Mouse (Mus musculus) spleen, adult 2 months (tissue): ENCODE results near the gene Sncg. TPM values are rescaled to one million over a fixed set of nuclear protein-coding genes. Genes with fewer than 3 reads are reported as not detected.

Source experiments
- DNase-seq, 2 experiments: peaks; one replicate each; pipeline versions ENCODE4 v3.0.0 to v3.0.0-alpha.2; 2012 to 2021; ENCODE audit warnings: low spot score in 2 of 2, low read depth in 1 of 2
- H3K27ac ChIP-seq: fragments of 200-500 bp; 2 replicates; pipeline ENCODE4 v1.5.1; 2012; ENCODE audit warnings: low read length, inconsistent platforms; ENCODE audit not compliant: insufficient read depth
- H3K27me3 ChIP-seq: fragments of 200-500 bp; 2 replicates; pipeline ENCODE4 v1.6.1; 2012; ENCODE audit warnings: mild to moderate bottlenecking, moderate library complexity, low read length, inconsistent platforms; ENCODE audit not compliant: control insufficient read depth, insufficient read depth
- H3K36me3 ChIP-seq: fragments of 200-500 bp; 2 replicates; pipeline ENCODE4 v1.6.1; 2012; ENCODE audit warnings: mild to moderate bottlenecking, low read length, inconsistent platforms; ENCODE audit not compliant: control insufficient read depth, insufficient read depth
- H3K4me1 ChIP-seq: fragments of 200-500 bp; 2 replicates; pipeline ENCODE4 v1.6.1; 2011; ENCODE audit warnings: inconsistent platforms; ENCODE audit not compliant: control insufficient read depth, insufficient read depth, insufficient read length
- H3K4me3 ChIP-seq: fragments of 200-500 bp; 2 replicates; pipeline ENCODE4 v1.5.1; 2011; ENCODE audit warnings: mild to moderate bottlenecking, inconsistent platforms; ENCODE audit not compliant: insufficient read depth, insufficient read length; ENCODE audit errors: extremely low read depth
- CTCF ChIP-seq: fragments of 200-500 bp; IDR thresholded peaks from 2 replicates; pipeline ENCODE4 v1.5.1; 2011; ENCODE audit warnings: mild to moderate bottlenecking, inconsistent platforms; ENCODE audit not compliant: insufficient read depth, insufficient read length, insufficient replicate concordance; ENCODE audit errors: extremely low read depth
- POLR2A ChIP-seq: fragments of 200-500 bp; IDR thresholded peaks from 2 replicates; pipeline ENCODE4 v1.6.1; 2011; ENCODE audit warnings: low read depth, low read length, inconsistent platforms
- WGBS: fragments of 180-500 bp; shearing (Covaris S2); methylation state at CpG from one replicate; pipeline ENCODE4 v1.1.7; 2018; 5-methylcytosine and 5-hydroxymethylcytosine counted together
- polyA plus RNA-seq: library from polyadenylated mRNA; depleted of rRNA; stranded (reverse); fragments of >200 nt; gene quantifications from 2 replicates; pipeline ENCODE4 v1.2.3, GENCODE M21; 2012

Gene Sncg
- polyA plus RNA-seq, 1 experiment: 1.6 TPM

GRCm38 (mm10) chr14:34402871-34403270 lies 28.3 kb upstream of the Sncg start:
- DNase-seq: no peak
- Histone ChIP-seq H3K4me3 (no peak overlapping the region), H3K27me3 (no peaks in the 10 kb centered on the region), H3K4me1 (no peaks in the 10 kb centered on the region), H3K27ac (no peak overlapping the region), H3K36me3 (no peaks in the 10 kb centered on the region)
- WGBS: 82% methylated on average over 8 of the region's 8 CpGs
- no peak for TF ChIP-seq POLR2A
- TF ChIP-seq CTCF: no peak

DNA sequence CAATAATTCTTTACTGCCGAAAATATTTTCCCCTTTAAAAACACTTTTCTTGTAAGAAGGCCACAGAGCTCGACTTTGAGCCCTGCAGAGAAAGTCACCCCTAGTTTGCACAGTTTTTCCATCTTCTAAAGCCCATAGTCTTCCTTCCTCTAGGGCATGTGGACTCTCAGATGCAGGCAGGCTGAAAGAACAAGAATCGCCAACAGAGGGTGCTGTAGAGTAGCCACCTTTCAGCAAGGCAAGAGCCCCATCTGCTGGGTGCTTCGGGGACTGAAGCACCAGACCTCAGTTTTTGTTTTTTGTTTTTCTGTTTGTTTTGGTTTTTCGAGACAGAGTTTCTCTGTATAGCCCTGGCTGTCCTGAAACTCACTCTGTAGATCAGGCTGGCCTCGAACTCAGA lies 26.5 kb upstream of the Sncg start:
- Histone ChIP-seq H3K27ac (no peak overlapping the region), H3K36me3 (no peaks in the 10 kb centered on the region), H3K4me3 (no peak overlapping the region), H3K4me1 (no peaks in the 10 kb centered on the region), H3K27me3 (no peaks in the 10 kb centered on the region)
- 32% methylated on average over 6 of the region's 6 CpGs for WGBS
- DNase-seq: peak; percentile 43 to 54
- TF ChIP-seq CTCF (peak; percentile 99; the same call in 1 of the 2 replicates), POLR2A (no peak)

- WGBS: 90% methylated on average over 3 of the region's 3 CpGs
- DNase-seq: no peak
- Histone ChIP-seq H3K27ac (no peak overlapping the region), H3K4me3 (no peak overlapping the region), H3K4me1 (no peaks in the 10 kb centered on the region), H3K27me3 (no peaks in the 10 kb centered on the region), H3K36me3 (no peaks in the 10 kb centered on the region)
- TF ChIP-seq POLR2A (no peak), CTCF (no peak)
These were observed 25.4 kb upstream of the Sncg start for GRCm38 (mm10) chr14:34400021-34400420.

- no peaks in the 10 kb centered on the region for H3K27me3 ChIP-seq
- DNase-seq: no peak
- H3K4me1 ChIP-seq: no peaks in the 10 kb centered on the region
- H3K4me3 ChIP-seq: no peak overlapping the region
- no peaks in the 10 kb centered on the region for H3K36me3 ChIP-seq
- TF ChIP-seq POLR2A: no peak
- TF ChIP-seq CTCF: no peak
- WGBS: 89% methylated on average over 6 of the region's 6 CpGs
- no peak overlapping the region for H3K27ac ChIP-seq
These were observed 24.7 kb upstream of the Sncg start for GRCm38 (mm10) chr14:34399301-34399700.

DNA sequence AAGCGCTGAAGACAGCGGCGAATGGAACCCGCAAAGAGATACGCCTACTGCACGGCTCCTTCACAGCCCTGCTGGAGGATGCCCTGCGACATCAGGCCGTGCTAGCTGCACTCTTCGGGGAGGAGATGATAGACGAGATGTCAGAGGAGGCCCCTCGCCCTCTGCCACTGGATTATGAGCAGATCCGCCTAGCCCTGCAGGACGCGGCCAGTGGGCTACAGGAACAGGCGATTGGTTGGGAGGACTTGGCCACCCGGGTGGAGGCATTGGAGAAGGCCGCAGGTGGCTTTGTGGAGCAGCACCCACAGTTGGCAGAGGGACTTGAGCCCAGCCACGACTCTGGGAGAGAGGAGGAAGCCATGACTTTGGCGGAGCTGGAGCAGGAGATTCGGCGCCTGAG lies 24.3 kb upstream of the Sncg start:
- no peak for TF ChIP-seq CTCF
- TF ChIP-seq POLR2A: no peak

DNA sequence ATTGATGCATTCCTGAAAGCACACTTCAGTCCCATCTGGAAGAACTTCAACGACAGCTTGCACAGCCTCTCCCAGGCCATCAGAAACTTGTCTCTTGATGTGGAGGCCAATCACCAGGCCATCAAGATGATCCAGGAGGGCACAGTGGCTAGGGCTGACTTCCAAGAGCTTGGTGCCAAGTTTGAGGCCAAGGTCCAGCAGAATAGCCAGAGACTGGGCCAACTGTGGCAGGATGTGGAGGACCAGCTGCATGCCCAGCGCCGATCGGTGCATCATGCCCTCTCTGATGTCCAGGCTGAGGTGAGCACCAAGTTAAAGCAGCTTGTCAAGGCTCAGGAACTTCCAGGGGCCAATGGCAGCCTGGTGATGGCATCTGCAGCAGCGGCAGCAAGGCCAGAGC lies 23.3 kb upstream of the Sncg start:
- WGBS: 90% methylated on average over 5 of the region's 5 CpGs

More for the DNA sequence above, 24.3 kb upstream of the Sncg start:
- Histone ChIP-seq H3K36me3 (no peaks in the 10 kb centered on the region), H3K27ac (no peak overlapping the region), H3K4me3 (no peak overlapping the region), H3K4me1 (no peaks in the 10 kb centered on the region), H3K27me3 (no peaks in the 10 kb centered on the region)
- WGBS: 88% methylated on average over 21 of the region's 21 CpGs
- no peak for DNase-seq

DNA sequence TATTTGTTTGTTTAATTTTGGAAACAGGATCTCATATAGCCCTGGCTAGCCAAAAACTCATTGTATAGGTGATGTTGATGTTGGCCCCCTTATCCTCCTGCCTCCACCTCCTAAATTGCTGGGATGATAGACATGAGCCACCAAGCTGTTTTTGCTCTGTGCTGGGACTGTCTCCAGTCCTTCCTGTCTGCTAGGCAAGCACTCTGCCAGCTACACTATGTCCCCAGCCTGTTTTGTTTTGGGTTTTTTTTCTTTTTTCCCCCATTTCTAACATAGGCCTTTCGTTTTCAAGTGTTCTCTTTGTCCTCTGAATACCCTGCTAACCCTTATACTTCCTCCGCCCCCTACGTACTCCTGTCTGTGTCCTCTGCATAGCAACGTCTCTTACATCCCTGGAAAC lies 18.7 kb upstream of the Sncg start:
- WGBS: 80% methylated on average over 4 of the region's 4 CpGs
- Histone ChIP-seq H3K36me3 (no peaks in the 10 kb centered on the region), H3K4me3 (no peak overlapping the region), H3K27me3 (no peaks in the 10 kb centered on the region), H3K27ac (no peak overlapping the region), H3K4me1 (no peaks in the 10 kb centered on the region)
- no peak for DNase-seq
- TF ChIP-seq CTCF: no peak
- TF ChIP-seq POLR2A: no peak

More for the DNA sequence above, 23.3 kb upstream of the Sncg start:
- no peak for DNase-seq
- TF ChIP-seq CTCF (no peak), POLR2A (no peak)
- H3K4me1 ChIP-seq: no peaks in the 10 kb centered on the region
- H3K27me3 ChIP-seq: no peaks in the 10 kb centered on the region
- no peak overlapping the region for H3K4me3 ChIP-seq
- H3K36me3 ChIP-seq: no peaks in the 10 kb centered on the region
- no peak overlapping the region for H3K27ac ChIP-seq
